Mouse (Mus musculus) thymus, adult 2 months (tissue): ENCODE results near the gene Sgsm3. TPM values are rescaled to one million over a fixed set of nuclear protein-coding genes. Genes with fewer than 3 reads are reported as not detected.

Experiments used
- DNase-seq: peaks from one replicate; pipeline ENCODE4 v3.0.0; 2021
- H3K27ac ChIP-seq: fragments of 200-500 bp; 2 replicates; pipeline ENCODE4 v1.5.1; 2012; ENCODE audit warnings: low read length, control low read depth; ENCODE audit not compliant: control insufficient read depth, insufficient read depth
- H3K27me3 ChIP-seq: fragments of 200-500 bp; 2 replicates; pipeline ENCODE4 v1.6.1; 2012; ENCODE audit warnings: mild to moderate bottlenecking, low read length, moderate library complexity, mixed read lengths; ENCODE audit not compliant: control insufficient read depth, insufficient read depth
- H3K36me3 ChIP-seq: fragments of 200-500 bp; 2 replicates; pipeline ENCODE4 v1.6.1; 2012; ENCODE audit warnings: mild to moderate bottlenecking, low read length, moderate library complexity; ENCODE audit not compliant: control insufficient read depth, insufficient read depth
- H3K4me1 ChIP-seq: fragments of 200-500 bp; replicated peaks from 2 replicates; pipeline ENCODE4 v1.6.1; 2012; ENCODE audit warnings: low read length; ENCODE audit not compliant: control insufficient read depth, insufficient read depth
- H3K4me3 ChIP-seq: fragments of 200-500 bp; 2 replicates; pipeline ENCODE4 v1.5.1; 2012; ENCODE audit warnings: mild to moderate bottlenecking, low read length, control low read depth, moderate library complexity; ENCODE audit not compliant: control insufficient read depth, insufficient read depth
- CTCF ChIP-seq: fragments of 200-500 bp; IDR thresholded peaks from 2 replicates; pipeline ENCODE4 v1.5.1; 2012; ENCODE audit warnings: mild to moderate bottlenecking, control low read depth, low read length, moderate library complexity, borderline replicate concordance; ENCODE audit not compliant: control insufficient read depth, poor library complexity, insufficient read depth; ENCODE audit errors: extremely low read depth
- POLR2A ChIP-seq: fragments of 200-500 bp; IDR thresholded peaks from 2 replicates; pipeline ENCODE4 v1.6.1; 2012; ENCODE audit warnings: mild to moderate bottlenecking, low read length, control low read depth, moderate library complexity; ENCODE audit not compliant: control insufficient read depth, poor library complexity, insufficient read depth; ENCODE audit errors: extremely low read depth
- WGBS: fragments of 180-500 bp; shearing (Covaris S2); methylation state at CpG from one replicate; pipeline ENCODE4 v1.1.7; 2018; 5-methylcytosine and 5-hydroxymethylcytosine counted together
- polyA plus RNA-seq: library from polyadenylated mRNA; depleted of rRNA; stranded (reverse); fragments of >200 nt; gene quantifications from 2 replicates; pipeline ENCODE4 v1.2.3, GENCODE M21; 2012

Sgsm3 gene
- polyA plus RNA-seq, 1 experiment: 18.5 TPM

DNA sequence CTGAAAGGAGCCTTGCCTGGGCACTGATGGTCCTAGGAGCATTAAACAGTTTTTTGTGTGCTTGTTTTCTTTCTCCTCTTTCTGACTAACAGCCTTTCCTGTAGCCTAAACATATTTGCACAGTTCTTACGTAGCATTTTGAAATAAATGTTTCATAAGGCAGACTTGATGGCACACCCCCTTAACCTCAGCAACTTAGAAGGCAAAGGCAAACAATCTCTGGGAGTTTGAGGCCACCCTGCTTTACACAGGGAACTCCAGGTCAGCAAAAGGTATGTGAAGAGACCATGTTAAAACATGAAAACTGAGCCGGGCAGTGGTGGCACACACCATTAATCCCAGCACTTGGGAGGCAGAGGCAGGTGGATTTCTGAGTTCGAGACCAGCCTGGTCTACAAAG, 1.9 kb upstream of the Sgsm3 start:
- peaks cover 2% of the 10 kb centered on the region; the same call in 1 of the 2 replicates for H3K4me1 ChIP-seq
- no peak for DNase-seq
- H3K27ac ChIP-seq: no peak overlapping the region
- no peak overlapping the region for H3K4me3 ChIP-seq
- no peaks in the 10 kb centered on the region for H3K36me3 ChIP-seq
- 90% methylated on average over 3 of the region's 3 CpGs for WGBS
- H3K27me3 ChIP-seq: no peaks in the 10 kb centered on the region
- no peak for TF ChIP-seq CTCF
- TF ChIP-seq POLR2A: no peak

DNA sequence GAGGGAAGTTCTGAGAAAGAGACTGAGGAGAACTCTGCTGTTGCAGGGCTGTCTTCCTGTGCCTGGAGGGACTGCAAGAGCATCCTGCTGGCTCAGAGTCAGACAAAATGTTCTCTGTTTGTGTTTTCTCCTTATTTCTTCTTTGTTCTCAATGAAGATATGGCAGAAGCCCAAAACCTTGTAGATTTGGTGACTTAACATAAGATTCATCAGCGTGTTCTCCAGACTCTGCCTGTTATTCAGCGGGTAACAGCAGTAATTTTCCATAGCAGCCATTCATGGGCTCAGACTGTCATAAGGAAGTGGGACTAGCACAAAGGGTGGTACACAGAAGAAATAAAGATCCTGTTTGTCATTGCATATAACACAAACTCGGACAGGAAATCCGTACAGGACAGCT, 2.0 kb downstream of the Sgsm3 start:
- Histone ChIP-seq H3K4me3 (no peak overlapping the region), H3K4me1 (peaks cover 2% of the 10 kb centered on the region; the same call in 1 of the 2 replicates), H3K27ac (no peak overlapping the region), H3K27me3 (no peaks in the 10 kb centered on the region), H3K36me3 (no peaks in the 10 kb centered on the region)
- no peak for DNase-seq
- 91% methylated on average over 4 of the region's 4 CpGs for WGBS
- no peak for TF ChIP-seq CTCF
- no peak for TF ChIP-seq POLR2A

DNA sequence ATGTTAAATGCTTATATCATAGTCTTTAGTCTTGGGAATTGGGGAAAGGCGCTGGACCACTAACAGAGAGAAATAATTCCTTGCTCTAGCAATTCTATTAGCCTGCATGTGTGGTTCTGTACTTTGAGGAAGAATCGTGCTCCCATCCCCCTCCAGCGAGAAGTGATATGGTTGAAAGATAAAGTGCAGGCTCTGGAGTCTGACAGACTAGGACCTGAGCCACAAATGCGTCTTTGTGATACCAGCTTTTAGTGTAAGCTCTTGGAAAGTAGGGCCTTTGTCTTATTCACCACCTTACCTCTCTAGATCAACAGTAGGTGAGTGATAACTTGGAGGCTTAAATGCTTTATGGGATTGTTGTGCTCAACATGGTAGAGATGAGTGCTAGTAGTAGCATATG, 3.6 kb downstream of the Sgsm3 start:
- no peak overlapping the region for H3K4me3 ChIP-seq
- WGBS: 90% methylated on average over 4 of the region's 4 CpGs
- no peak for DNase-seq
- TF ChIP-seq CTCF (no peak), POLR2A (no peak)
- H3K27ac ChIP-seq: no peak overlapping the region
- H3K36me3 ChIP-seq: no peaks in the 10 kb centered on the region
- peaks cover 2% of the 10 kb centered on the region; the same call in 1 of the 2 replicates for H3K4me1 ChIP-seq
- H3K27me3 ChIP-seq: no peaks in the 10 kb centered on the region

DNA sequence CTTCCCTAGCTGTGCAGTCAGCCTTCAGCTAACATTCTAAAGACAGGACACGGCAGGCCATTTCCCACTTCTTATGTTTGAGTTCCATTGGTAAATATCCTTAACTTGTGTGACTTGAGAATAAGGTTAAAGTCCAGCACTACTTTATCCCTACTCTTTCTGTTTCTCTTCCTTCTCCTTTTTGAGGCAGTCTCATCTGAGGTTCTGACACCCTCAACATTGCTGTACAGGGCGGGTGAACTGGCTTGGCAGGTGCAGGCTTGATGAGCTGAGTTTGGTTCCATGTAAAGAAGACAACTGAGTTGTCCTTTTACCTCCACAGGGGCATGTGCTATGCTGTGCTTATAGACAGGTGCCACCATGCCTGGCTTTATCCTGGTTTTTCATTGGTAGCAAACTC, 5.7 kb downstream of the Sgsm3 start:
- H3K36me3 ChIP-seq: no peaks in the 10 kb centered on the region
- DNase-seq: no peak
- no peaks in the 10 kb centered on the region for H3K4me1 ChIP-seq
- H3K27me3 ChIP-seq: no peaks in the 10 kb centered on the region
- H3K4me3 ChIP-seq: no peak overlapping the region
- TF ChIP-seq POLR2A: no peak
- no peak for TF ChIP-seq CTCF
- WGBS: 91% methylated on average over 2 of the region's 2 CpGs
- no peak overlapping the region for H3K27ac ChIP-seq

DNA sequence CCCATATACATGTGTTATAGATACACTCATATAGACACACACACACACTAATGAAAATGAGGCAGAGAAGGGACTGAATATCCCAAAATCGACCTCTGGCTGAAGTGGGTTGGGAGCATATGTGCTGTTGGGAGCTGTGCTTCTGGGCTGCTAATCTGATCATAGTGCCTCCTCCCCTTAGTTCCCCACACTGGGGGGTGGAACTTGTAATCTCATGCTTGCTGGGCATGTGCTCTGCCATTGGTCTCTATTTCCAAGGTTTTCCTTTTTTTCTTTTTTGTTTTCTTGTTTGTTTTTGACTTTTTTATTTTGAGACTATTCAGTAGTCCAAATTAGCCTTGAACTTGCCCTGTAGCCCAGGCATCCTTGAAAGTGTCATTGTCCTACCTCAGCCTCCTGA, 10.8 kb downstream of the Sgsm3 start:
- no peak for DNase-seq
- 75% methylated on average over 1 of the region's 1 CpGs for WGBS
- no peak overlapping the region for H3K4me3 ChIP-seq
- no peak overlapping the region for H3K27ac ChIP-seq
- H3K36me3 ChIP-seq: no peaks in the 10 kb centered on the region
- no peaks in the 10 kb centered on the region for H3K4me1 ChIP-seq
- TF ChIP-seq CTCF (no peak), POLR2A (no peak)
- no peaks in the 10 kb centered on the region for H3K27me3 ChIP-seq

DNA sequence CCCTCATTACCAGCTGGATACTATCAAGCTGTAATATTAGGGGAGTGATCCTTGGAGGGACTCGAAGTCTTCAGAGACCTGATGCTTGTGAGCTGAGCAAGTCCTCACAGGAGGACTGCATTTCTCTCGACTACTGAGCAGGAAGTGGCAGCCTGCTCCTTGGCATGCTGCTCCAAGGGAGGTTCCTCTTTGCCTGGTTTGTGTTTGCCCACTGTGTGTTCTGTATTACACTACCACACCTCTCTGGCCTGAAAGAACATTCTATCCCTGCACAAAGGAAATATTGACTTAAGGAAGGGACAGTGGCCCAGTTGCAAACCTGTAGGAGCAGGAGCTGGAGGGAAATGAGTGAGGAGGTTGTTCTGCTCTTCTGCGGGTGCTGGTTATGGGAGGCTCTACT, 12.1 kb downstream of the Sgsm3 start:
- no peak overlapping the region for H3K27ac ChIP-seq
- TF ChIP-seq POLR2A: no peak
- no peak for TF ChIP-seq CTCF

DNA sequence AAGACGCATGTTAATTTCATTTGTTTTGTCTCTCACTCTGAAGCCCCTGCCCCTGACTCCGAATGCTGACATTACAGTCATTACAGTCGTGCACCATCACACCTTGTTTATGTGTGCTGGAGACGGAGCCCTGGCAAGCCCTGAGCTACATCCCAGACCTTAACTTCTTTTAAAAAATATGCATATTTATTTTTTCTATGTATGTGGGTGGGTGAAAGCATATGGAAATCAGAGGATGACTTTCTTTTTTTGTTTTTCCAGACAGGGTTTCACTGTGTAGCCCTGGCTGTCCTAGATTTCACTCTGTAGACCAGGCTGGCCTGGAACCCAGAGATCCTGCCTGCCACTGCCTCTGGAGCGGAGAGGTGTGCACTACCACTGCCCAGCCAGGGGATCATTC, 17.4 kb downstream of the Sgsm3 start:
- Histone ChIP-seq H3K27ac (no peak overlapping the region), H3K4me3 (no peak overlapping the region), H3K36me3 (no peaks in the 10 kb centered on the region), H3K4me1 (no peaks in the 10 kb centered on the region), H3K27me3 (no peaks in the 10 kb centered on the region)
- 97% methylated on average over 5 of the region's 5 CpGs for WGBS
- TF ChIP-seq POLR2A (no peak), CTCF (no peak)
- no peak for DNase-seq

More for the DNA sequence above, 12.1 kb downstream of the Sgsm3 start:
- H3K4me3 ChIP-seq: no peak overlapping the region
- WGBS: 34% methylated on average over 3 of the region's 3 CpGs
- no peaks in the 10 kb centered on the region for H3K36me3 ChIP-seq
- no peak for DNase-seq
- no peaks in the 10 kb centered on the region for H3K27me3 ChIP-seq
- no peaks in the 10 kb centered on the region for H3K4me1 ChIP-seq
